Mouse (Mus musculus) midbrain, embryonic 14.5 days (tissue): Measurements from ENCODE around the gene Ppil6. TPM values are rescaled to one million over a fixed set of nuclear protein-coding genes. Genes with fewer than 3 reads are reported as not detected.
A peak's percentile ranks its signal among the peaks of the same experiment; 100 is the strongest.

Source experiments
- ATAC-seq: fragments of 200-750 bp; cut with Nextera tagmentation; 2 replicates; pipeline ENCODE4 v1.8.0; 2017; ENCODE audit warnings: moderate number of reproducible peaks, moderate library complexity; ENCODE audit not compliant: low FRiP score, low TSS enrichment
- DNase-seq: peaks from one replicate; pipeline ENCODE4 v3.0.0-alpha.2; 2015
- H3K27ac ChIP-seq: fragments of 300-500 bp; sonication (generic); replicated peaks from 2 replicates; pipeline ENCODE4 v1.5.1; 2014; ENCODE audit warnings: mild to moderate bottlenecking, low read depth, low read length, moderate library complexity
- H3K27me3 ChIP-seq: fragments of 300-500 bp; sonication (generic); 2 replicates; pipeline ENCODE4 v1.6.1; 2014; ENCODE audit warnings: low read length, control low read depth, mixed read lengths; ENCODE audit not compliant: control insufficient read depth, insufficient read depth
- H3K36me3 ChIP-seq: fragments of 300-500 bp; sonication (generic); 2 replicates; pipeline ENCODE4 v1.6.1; 2014; ENCODE audit warnings: low read length, control low read depth; ENCODE audit not compliant: control insufficient read depth, insufficient read depth
- H3K4me1 ChIP-seq: fragments of 300-500 bp; sonication (generic); 2 replicates; pipeline ENCODE4 v1.6.1; 2014; ENCODE audit warnings: mild to moderate bottlenecking, antibody characterized with exemption, low read length, control low read depth; ENCODE audit not compliant: control insufficient read depth, insufficient read depth
- H3K4me2 ChIP-seq: fragments of 300-500 bp; sonication (generic); 2 replicates; pipeline ENCODE4 v1.6.1; 2014; ENCODE audit warnings: mild to moderate bottlenecking, low read length, moderate library complexity
- H3K4me3 ChIP-seq: fragments of 300-500 bp; sonication (generic); replicated peaks from 2 replicates; pipeline ENCODE4 v1.5.1; 2014; ENCODE audit warnings: low read depth, low read length
- H3K9ac ChIP-seq: fragments of 300-500 bp; sonication (generic); replicated peaks from 2 replicates; pipeline ENCODE4 v1.6.1; 2014; ENCODE audit warnings: mild to moderate bottlenecking, low read length, moderate library complexity
- H3K9me3 ChIP-seq: fragments of 300-500 bp; sonication (generic); 2 replicates; pipeline ENCODE4 v1.6.1; 2016; ENCODE audit warnings: low read length, control low read depth, mixed read lengths; ENCODE audit not compliant: control insufficient read depth
- WGBS: fragments of 180-500 bp; shearing (Covaris S2); extraction: QIAGEN DNeasy Blood & Tissue Kit; methylation state at CpG from one replicate; pipeline ENCODE4 v1.1.7; 2014; 5-methylcytosine and 5-hydroxymethylcytosine counted together
- polyA plus RNA-seq: library from polyadenylated mRNA; unstranded; fragments of >200 nt; fragmentation: Nextera tagmentation; extraction: Ambion mirVana; gene quantifications from 2 replicates; pipeline ENCODE4 v1.2.1, GENCODE M21; 2014

The Ppil6 gene
- polyA plus RNA-seq, 1 experiment from 2014 or later: 1.3 TPM

DNA sequence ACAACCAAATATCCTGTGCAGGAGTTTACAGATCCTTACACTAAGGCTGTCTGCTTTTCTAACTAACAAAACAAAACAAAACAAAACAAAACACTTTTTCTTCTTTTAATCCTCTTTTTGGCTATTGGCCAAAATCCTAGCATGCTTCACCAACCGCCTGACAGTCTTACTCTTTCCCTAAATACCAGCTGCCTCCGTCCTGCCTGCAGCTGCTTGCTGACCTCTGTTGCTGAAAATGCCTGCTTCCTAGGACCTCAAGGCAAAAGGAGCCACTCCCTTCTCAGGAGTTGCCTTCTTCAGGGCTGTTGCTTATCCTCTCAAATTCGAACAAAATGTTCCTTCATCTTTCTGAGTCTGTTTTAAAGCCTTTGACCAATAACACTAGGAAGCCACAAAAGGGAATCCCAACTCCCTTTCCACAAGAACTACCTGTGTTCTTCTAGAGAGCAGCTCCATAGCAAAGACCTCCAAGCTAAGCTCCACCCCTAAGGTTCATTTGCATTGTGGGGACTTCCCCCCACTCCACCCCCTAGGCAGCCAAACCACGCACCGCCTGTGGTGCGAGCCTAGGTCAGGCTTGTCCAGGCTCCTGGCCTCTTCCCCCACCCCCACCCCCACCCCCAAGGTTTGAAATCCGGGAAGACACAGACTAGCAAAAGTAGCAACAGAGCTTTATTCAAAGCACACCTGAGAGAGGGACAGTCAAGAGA, 54.4 kb downstream of the Ppil6 start:
- DNase-seq (peak; percentile 62), ATAC-seq (no peak)
- Histone ChIP-seq H3K4me3 (no peak overlapping the region), H3K27ac (no peak overlapping the region), H3K9me3 (0 out of 2 replicates have a peak, but pooled peaks cover 5% of the 10 kb centered on the region), H3K27me3 (0 out of 2 replicates have a peak, but pooled peaks cover 4% of the 10 kb centered on the region), H3K4me1 (peaks cover 7% of the 10 kb centered on the region; the same call in 1 of the 2 replicates), H3K4me2 (no peak overlapping the region), H3K9ac (no peak overlapping the region), H3K36me3 (no peaks in the 10 kb centered on the region)
- WGBS: 2% methylated on average over 7 of the region's 7 CpGs

GRCm38 (mm10) chr10:41545224-41545755, 55.1 kb downstream of the Ppil6 start:
- no peak for ATAC-seq
- Histone ChIP-seq H3K9me3 (0 out of 2 replicates have a peak, but pooled peaks cover 5% of the 10 kb centered on the region), H3K4me1 (peaks cover 7% of the 10 kb centered on the region; the same call in 1 of the 2 replicates), H3K27ac (no peak overlapping the region), H3K4me2 (no peak overlapping the region), H3K9ac (no peak overlapping the region), H3K36me3 (no peaks in the 10 kb centered on the region), H3K4me3 (no peak overlapping the region), H3K27me3 (0 out of 2 replicates have a peak, but pooled peaks cover 4% of the 10 kb centered on the region)
- no peak for DNase-seq
- 63% methylated on average over 7 of the region's 7 CpGs for WGBS

- no peaks in the 10 kb centered on the region for H3K36me3 ChIP-seq
- DNase-seq (no peak), ATAC-seq (no peak)
- H3K27me3 ChIP-seq: 0 out of 2 replicates have a peak, but pooled peaks cover 4% of the 10 kb centered on the region
- no peak overlapping the region for H3K27ac ChIP-seq
- H3K4me2 ChIP-seq: no peak overlapping the region
- 0 out of 2 replicates have a peak, but pooled peaks cover 5% of the 10 kb centered on the region for H3K9me3 ChIP-seq
- no peak overlapping the region for H3K4me3 ChIP-seq
- no peak overlapping the region for H3K9ac ChIP-seq
- WGBS: 72% methylated on average over 13 of the region's 13 CpGs
- peaks cover 7% of the 10 kb centered on the region; the same call in 1 of the 2 replicates for H3K4me1 ChIP-seq
These were observed 56.3 kb downstream of the Ppil6 start for GRCm38 (mm10) chr10:41546396-41547165.

GRCm38 (mm10) chr10:41550711-41551110, 60.5 kb downstream of the Ppil6 start:
- 87% methylated on average over 7 of the region's 7 CpGs for WGBS
- Histone ChIP-seq H3K4me1 (no peaks in the 10 kb centered on the region), H3K9ac (no peak overlapping the region), H3K27me3 (no peaks in the 10 kb centered on the region), H3K4me2 (no peak overlapping the region), H3K27ac (no peak overlapping the region), H3K36me3 (no peaks in the 10 kb centered on the region), H3K4me3 (no peak overlapping the region), H3K9me3 (0 out of 2 replicates have a peak, but pooled peaks cover 5% of the 10 kb centered on the region)
- DNase-seq (no peak), ATAC-seq (no peak)

DNA sequence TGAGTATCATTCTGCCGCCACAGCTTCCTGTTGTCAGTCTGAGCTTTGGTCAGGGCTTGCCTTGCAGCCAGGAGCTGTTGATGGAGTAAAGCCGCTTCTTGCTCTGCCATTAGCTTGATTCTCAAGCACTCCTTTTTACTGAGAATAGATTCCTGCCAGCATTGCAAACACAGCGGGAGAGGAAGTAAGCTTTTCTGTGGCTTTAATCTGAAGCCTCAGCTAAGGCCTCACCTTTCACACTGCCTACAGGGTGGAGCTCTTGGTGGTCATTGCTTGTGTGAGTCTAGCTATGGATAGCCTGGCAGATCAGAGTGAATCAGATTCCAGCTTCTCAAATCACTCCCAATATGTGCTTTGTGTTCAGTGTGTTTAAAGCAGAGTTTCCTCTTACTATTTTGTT, 62.1 kb downstream of the Ppil6 start:
- Histone ChIP-seq H3K4me1 (no peaks in the 10 kb centered on the region), H3K36me3 (no peaks in the 10 kb centered on the region), H3K4me3 (no peak overlapping the region), H3K27ac (no peak overlapping the region), H3K9ac (no peak overlapping the region), H3K27me3 (no peaks in the 10 kb centered on the region), H3K4me2 (no peak overlapping the region), H3K9me3 (0 out of 2 replicates have a peak, but pooled peaks cover 5% of the 10 kb centered on the region)
- ATAC-seq (no peak), DNase-seq (no peak)
- WGBS: 14% methylated on average over 3 of the region's 3 CpGs

DNA sequence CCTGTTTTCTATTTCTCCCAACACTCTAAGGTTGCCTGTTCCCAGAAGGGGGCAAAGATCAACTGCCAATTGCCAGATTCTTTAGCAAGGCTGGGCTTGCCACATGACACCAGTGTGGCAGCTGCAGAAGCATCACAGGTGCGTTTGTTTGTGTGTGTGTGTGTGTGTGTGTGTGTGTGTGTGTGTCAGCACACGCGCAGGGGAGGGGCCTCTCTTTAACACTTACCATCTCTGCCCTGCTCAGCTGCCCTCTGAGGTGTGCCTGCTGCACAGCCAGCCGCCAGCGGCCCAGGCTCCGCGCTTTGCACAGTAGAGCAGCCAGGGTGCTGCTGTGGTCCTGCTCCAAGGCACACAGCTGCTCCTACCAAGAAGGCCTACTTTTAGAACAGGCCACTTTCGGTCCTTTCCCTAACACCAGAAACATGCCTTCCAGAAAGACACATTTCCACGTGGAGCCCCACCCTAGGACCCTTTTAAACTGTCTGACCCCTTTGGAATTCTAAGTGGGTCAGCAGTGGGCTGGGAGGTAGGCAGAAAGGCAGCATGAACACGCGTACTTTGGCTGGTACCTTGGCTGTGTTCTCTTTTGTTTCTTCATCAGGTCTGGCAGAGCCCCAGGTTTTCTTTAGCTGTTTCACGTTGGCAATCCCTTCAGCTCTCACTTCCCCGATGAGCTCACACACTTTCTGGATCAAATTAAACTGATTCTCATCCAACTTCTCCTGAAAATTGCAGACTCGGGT, 62.8 kb downstream of the Ppil6 start:
- Histone ChIP-seq H3K9me3 (0 out of 2 replicates have a peak, but pooled peaks cover 5% of the 10 kb centered on the region), H3K27ac (no peak overlapping the region), H3K4me2 (no peak overlapping the region), H3K36me3 (no peaks in the 10 kb centered on the region), H3K4me3 (no peak overlapping the region), H3K4me1 (no peaks in the 10 kb centered on the region), H3K27me3 (no peaks in the 10 kb centered on the region), H3K9ac (no peak overlapping the region)
- WGBS: 44% methylated on average over 14 of the region's 14 CpGs
- DNase-seq: peak; percentile 19
- no peak for ATAC-seq

GRCm38 (mm10) chr10:41553711-41554110, 63.5 kb downstream of the Ppil6 start:
- no peak for DNase-seq
- WGBS: 81% methylated on average over 4 of the region's 4 CpGs

GRCm38 (mm10) chr10:41555081-41555480, 64.8 kb downstream of the Ppil6 start:
- ATAC-seq: no peak
- H3K9me3 ChIP-seq: 0 out of 2 replicates have a peak, but pooled peaks cover 7% of the 10 kb centered on the region
- no peak for DNase-seq

More at GRCm38 (mm10) chr10:41553711-41554110, 63.5 kb downstream of the Ppil6 start:
- no peak for ATAC-seq
- Histone ChIP-seq H3K4me2 (no peak overlapping the region), H3K9ac (no peak overlapping the region), H3K27ac (no peak overlapping the region), H3K9me3 (0 out of 2 replicates have a peak, but pooled peaks cover 5% of the 10 kb centered on the region), H3K4me1 (no peaks in the 10 kb centered on the region), H3K27me3 (no peaks in the 10 kb centered on the region), H3K36me3 (no peaks in the 10 kb centered on the region), H3K4me3 (no peak overlapping the region)

More at GRCm38 (mm10) chr10:41555081-41555480, 64.8 kb downstream of the Ppil6 start:
- no peaks in the 10 kb centered on the region for H3K4me1 ChIP-seq
- no peak overlapping the region for H3K4me3 ChIP-seq
- H3K27ac ChIP-seq: no peak overlapping the region
- no peak overlapping the region for H3K9ac ChIP-seq
- H3K27me3 ChIP-seq: no peaks in the 10 kb centered on the region
- 88% methylated on average over 3 of the region's 3 CpGs for WGBS
- H3K4me2 ChIP-seq: no peak overlapping the region
- H3K36me3 ChIP-seq: no peaks in the 10 kb centered on the region
